Mouse (Mus musculus) CD4-positive, CD25-positive, alpha-beta regulatory T cell, adult 4 months (primary cell): ENCODE measurements around the gene Zc3h15. TPM values are rescaled to one million over a fixed set of nuclear protein-coding genes. Genes with fewer than 3 reads are reported as not detected.

Source experiments
- polyA plus RNA-seq, 2 experiments: library from polyadenylated mRNA; unstranded; fragments of 100-300 nt; shearing (Covaris generic); gene quantifications; one replicate each; pipeline ENCODE4 v1.2.1; 2017

The Zc3h15 gene
- polyA plus RNA-seq, 2 experiments from 2014 or later: 83.6 to 124 TPM

Other genes starting within 250 kb of the Zc3h15 start
- gene Itgav, start 80.0 kb downstream of the Zc3h15 start, polyA plus RNA-seq: 10 to 100 TPM; 46.8 to 71.6 TPM
- gene Fam171b, start 168.2 kb downstream of the Zc3h15 start, polyA plus RNA-seq: under 1 TPM; 0.34 to 0.50 TPM